Mouse (Mus musculus): ENCODE data around the gene Pramef25. TPM values are rescaled to one million over a fixed set of nuclear protein-coding genes. Genes with fewer than 3 reads are reported as not detected.
"Not testable (repeated sequence)": the region's sequence is repeated elsewhere in the genome, so short reads cannot be mapped to it uniquely, and the experiment has no call there.

Gene Pramef25
- not detected in 2 replicates for total RNA-seq (2014; rRNA removed)
- polyA plus RNA-seq (2012; rRNA removed), result not detected in 2 replicates

GRCm38 (mm10) chr4:143950916-143951315, at the start of gene Pramef25:
Gene Pramef25, minus strand, starts transcription at chr4:143951016.
- WGBS, result 73% methylated on average over 1 of the region's 1 CpGs
- H3K9ac ChIP-seq (ENCODE audit: low read depth, low read length); H3K4me3 ChIP-seq (ENCODE audit: insufficient read depth, low read depth, low read length); DNase-seq (ENCODE audit: extremely low read depth, low read depth, low spot score); H3K36me3 ChIP-seq (ENCODE audit: control insufficient read depth, insufficient read depth, low read length); H3K79me2 ChIP-seq (ENCODE audit: control insufficient read depth, insufficient read depth, low read length); H3K27ac ChIP-seq (replicated peaks; ENCODE audit: insufficient read depth, low read depth, low read length); H3K4me1 ChIP-seq (ENCODE audit: control insufficient read depth, insufficient read depth, low read length); H3K27me3 ChIP-seq (ENCODE audit: control insufficient read depth, insufficient read depth, low read length): not testable (repeated sequence)

GRCm38 (mm10) chr4:143994269-143994668, 43.5 kb upstream of the Pramef25 start, which contains the start of gene Pramef17:
Gene Pramef17, minus strand, starts transcription at chr4:143994369.
- H3K27me3 ChIP-seq (ENCODE audit: control insufficient read depth, insufficient read depth, low read length); DNase-seq (ENCODE audit: extremely low read depth, low read depth, low spot score); H3K36me3 ChIP-seq (ENCODE audit: control insufficient read depth, insufficient read depth, low read length): not testable (repeated sequence)

GRCm38 (mm10) chr4:143988126-143988525, 37.3 kb upstream of the Pramef25 start:
- not testable (repeated sequence) for H3K27me3 ChIP-seq (ENCODE audit: control insufficient read depth, insufficient read depth, low read length); H3K4me3 ChIP-seq (ENCODE audit: insufficient read depth, low read depth, low read length); H3K79me2 ChIP-seq (ENCODE audit: control insufficient read depth, insufficient read depth, low read length); H3K4me1 ChIP-seq (ENCODE audit: control insufficient read depth, insufficient read depth, low read length); H3K27ac ChIP-seq (replicated peaks; ENCODE audit: insufficient read depth, low read depth, low read length); DNase-seq (ENCODE audit: extremely low read depth, low read depth, low spot score); H3K9ac ChIP-seq (ENCODE audit: low read depth, low read length); H3K36me3 ChIP-seq (ENCODE audit: control insufficient read depth, insufficient read depth, low read length)
- 95% methylated on average over 17 of the region's 17 CpGs for WGBS

More at GRCm38 (mm10) chr4:143994269-143994668, 43.5 kb upstream of the Pramef25 start, which contains the start of gene Pramef17:
- not testable (repeated sequence) for H3K9ac ChIP-seq (ENCODE audit: low read depth, low read length); H3K4me1 ChIP-seq (ENCODE audit: control insufficient read depth, insufficient read depth, low read length); H3K27ac ChIP-seq (replicated peaks; ENCODE audit: insufficient read depth, low read depth, low read length); H3K79me2 ChIP-seq (ENCODE audit: control insufficient read depth, insufficient read depth, low read length); H3K4me3 ChIP-seq (ENCODE audit: insufficient read depth, low read depth, low read length)
- WGBS, result 58% methylated on average over 3 of the region's 3 CpGs

- H3K27me3 ChIP-seq (ENCODE audit: control insufficient read depth, insufficient read depth, low read length); H3K4me3 ChIP-seq (ENCODE audit: insufficient read depth, low read depth, low read length); H3K9ac ChIP-seq (ENCODE audit: low read depth, low read length); H3K27ac ChIP-seq (replicated peaks; ENCODE audit: insufficient read depth, low read depth, low read length); DNase-seq (ENCODE audit: extremely low read depth, low read depth, low spot score); H3K4me1 ChIP-seq (ENCODE audit: control insufficient read depth, insufficient read depth, low read length); H3K36me3 ChIP-seq (ENCODE audit: control insufficient read depth, insufficient read depth, low read length); H3K79me2 ChIP-seq (ENCODE audit: control insufficient read depth, insufficient read depth, low read length): not testable (repeated sequence)
- 83% methylated on average over 13 of the region's 17 CpGs for WGBS
Measured at GRCm38 (mm10) chr4:143987475-143987941, 36.7 kb upstream of the Pramef25 start.

GRCm38 (mm10) chr4:143985733-143986132, 34.9 kb upstream of the Pramef25 start:
- 93% methylated on average over 7 of the region's 9 CpGs for WGBS
- not testable (repeated sequence) for DNase-seq (ENCODE audit: extremely low read depth, low read depth, low spot score)

GRCm38 (mm10) chr4:143985165-143985564, 34.3 kb upstream of the Pramef25 start:
- WGBS, result no CpG with 5 or more reads among the region's 7 CpGs
- not testable (repeated sequence) for H3K9ac ChIP-seq (ENCODE audit: low read depth, low read length); H3K4me1 ChIP-seq (ENCODE audit: control insufficient read depth, insufficient read depth, low read length); H3K27me3 ChIP-seq (ENCODE audit: control insufficient read depth, insufficient read depth, low read length); H3K36me3 ChIP-seq (ENCODE audit: control insufficient read depth, insufficient read depth, low read length); H3K79me2 ChIP-seq (ENCODE audit: control insufficient read depth, insufficient read depth, low read length); H3K4me3 ChIP-seq (ENCODE audit: insufficient read depth, low read depth, low read length); H3K27ac ChIP-seq (replicated peaks; ENCODE audit: insufficient read depth, low read depth, low read length); DNase-seq (ENCODE audit: extremely low read depth, low read depth, low spot score)

More at GRCm38 (mm10) chr4:143985733-143986132, 34.9 kb upstream of the Pramef25 start:
- not testable (repeated sequence) for H3K4me1 ChIP-seq (ENCODE audit: control insufficient read depth, insufficient read depth, low read length); H3K27me3 ChIP-seq (ENCODE audit: control insufficient read depth, insufficient read depth, low read length); H3K9ac ChIP-seq (ENCODE audit: low read depth, low read length); H3K27ac ChIP-seq (replicated peaks; ENCODE audit: insufficient read depth, low read depth, low read length); H3K4me3 ChIP-seq (ENCODE audit: insufficient read depth, low read depth, low read length); H3K79me2 ChIP-seq (ENCODE audit: control insufficient read depth, insufficient read depth, low read length); H3K36me3 ChIP-seq (ENCODE audit: control insufficient read depth, insufficient read depth, low read length)

- 27% methylated on average over 1 of the region's 1 CpGs for WGBS
Measured at GRCm38 (mm10) chr4:143983446-143983845, 32.6 kb upstream of the Pramef25 start.

GRCm38 (mm10) chr4:143966850-143967249, 16.0 kb upstream of the Pramef25 start, which contains the start of gene Gm13101:
Gene Gm13101, minus strand, starts transcription at chr4:143966950.
- H3K27ac ChIP-seq (replicated peaks; ENCODE audit: insufficient read depth, low read depth, low read length); H3K27me3 ChIP-seq (ENCODE audit: control insufficient read depth, insufficient read depth, low read length); H3K9ac ChIP-seq (ENCODE audit: low read depth, low read length); H3K4me1 ChIP-seq (ENCODE audit: control insufficient read depth, insufficient read depth, low read length); H3K36me3 ChIP-seq (ENCODE audit: control insufficient read depth, insufficient read depth, low read length); H3K4me3 ChIP-seq (ENCODE audit: insufficient read depth, low read depth, low read length); H3K79me2 ChIP-seq (ENCODE audit: control insufficient read depth, insufficient read depth, low read length); DNase-seq (ENCODE audit: extremely low read depth, low read depth, low spot score): not testable (repeated sequence)
- 38% methylated on average over 2 of the region's 2 CpGs for WGBS

More at GRCm38 (mm10) chr4:143983446-143983845, 32.6 kb upstream of the Pramef25 start:
- H3K9ac ChIP-seq (ENCODE audit: low read depth, low read length); H3K27me3 ChIP-seq (ENCODE audit: control insufficient read depth, insufficient read depth, low read length); H3K4me3 ChIP-seq (ENCODE audit: insufficient read depth, low read depth, low read length); DNase-seq (ENCODE audit: extremely low read depth, low read depth, low spot score); H3K27ac ChIP-seq (replicated peaks; ENCODE audit: insufficient read depth, low read depth, low read length); H3K4me1 ChIP-seq (ENCODE audit: control insufficient read depth, insufficient read depth, low read length); H3K79me2 ChIP-seq (ENCODE audit: control insufficient read depth, insufficient read depth, low read length); H3K36me3 ChIP-seq (ENCODE audit: control insufficient read depth, insufficient read depth, low read length): not testable (repeated sequence)

- H3K27me3 ChIP-seq (ENCODE audit: control insufficient read depth, insufficient read depth, low read length); H3K36me3 ChIP-seq (ENCODE audit: control insufficient read depth, insufficient read depth, low read length); H3K4me3 ChIP-seq (ENCODE audit: insufficient read depth, low read depth, low read length); H3K4me1 ChIP-seq (ENCODE audit: control insufficient read depth, insufficient read depth, low read length); DNase-seq (ENCODE audit: extremely low read depth, low read depth, low spot score); H3K9ac ChIP-seq (ENCODE audit: low read depth, low read length); H3K79me2 ChIP-seq (ENCODE audit: control insufficient read depth, insufficient read depth, low read length); H3K27ac ChIP-seq (replicated peaks; ENCODE audit: insufficient read depth, low read depth, low read length): not testable (repeated sequence)
- 78% methylated on average over 1 of the region's 1 CpGs for WGBS
Measured at GRCm38 (mm10) chr4:143900280-143900679, 50.5 kb downstream of the Pramef25 start, which contains the start of gene Pramef6. Gene Pramef6, minus strand, starts transcription at chr4:143900380.
